Mouse (Mus musculus): Measurements from ENCODE around the gene Acer2.

GRCm38 (mm10) chr4:86858070-86858440, 16.1 kb upstream of the Acer2 start:
- no peak for TF ChIP-seq CTCF (IDR thresholded peaks at IDR 0.05; ENCODE audit: extremely low read depth, insufficient read length, insufficient replicate concordance, low read depth, low read length)
- no peak for TF ChIP-seq POLR2A (IDR thresholded peaks at IDR 0.05; ENCODE audit: low read depth, low read length)

Measured in small intestine, adult 2 months (tissue).